Mouse (Mus musculus) brain, embryonic 14.5 days (tissue): Measurements from ENCODE around the gene Zfhx3.

Experiments used
- CTCF ChIP-seq: fragments of 200-500 bp; IDR thresholded peaks from 2 replicates; pipeline ENCODE4 v1.5.1; 2012; ENCODE audit warnings: inconsistent platforms, mild to moderate bottlenecking, moderate library complexity, borderline replicate concordance; ENCODE audit not compliant: insufficient read depth, insufficient read length; ENCODE audit errors: extremely low read depth
- POLR2A ChIP-seq: fragments of 200-500 bp; IDR thresholded peaks from 2 replicates; pipeline ENCODE4 v1.6.1; 2012; ENCODE audit warnings: mild to moderate bottlenecking, inconsistent platforms, borderline replicate concordance; ENCODE audit not compliant: poor library complexity, insufficient read depth, insufficient read length, severe bottlenecking; ENCODE audit errors: extremely low read depth

- TF ChIP-seq CTCF (no peak), POLR2A (no peak)
Observed at GRCm38 (mm10) chr8:108675001-108675525, 732.6 kb downstream of the Zfhx3 start.
